Mouse (Mus musculus) bone marrow macrophage, adult 2 months (primary cell): ENCODE results near the gene Slc16a12. TPM values are rescaled to one million over a fixed set of nuclear protein-coding genes. Genes with fewer than 3 reads are reported as not detected.
A peak's percentile ranks its signal among the peaks of the same experiment; 100 is the strongest.
"Not testable (repeated sequence)": the region's sequence is repeated elsewhere in the genome, so short reads cannot be mapped to it uniquely, and the experiment has no call there.

Experiments used
- H3K27ac ChIP-seq: 2 replicates; pipeline ENCODE4 v1.5.1; 2012; ENCODE audit warnings: low read depth, low read length; ENCODE audit not compliant: insufficient read depth
- H3K4me1 ChIP-seq: 2 replicates; pipeline ENCODE4 v1.6.1; 2012; ENCODE audit warnings: low read length; ENCODE audit not compliant: control insufficient read depth, insufficient read depth
- H3K4me3 ChIP-seq: 2 replicates; pipeline ENCODE4 v1.5.1; 2012; ENCODE audit warnings: mild to moderate bottlenecking, low read length, moderate library complexity; ENCODE audit not compliant: insufficient read depth
- CTCF ChIP-seq: IDR thresholded peaks from 2 replicates; pipeline ENCODE4 v1.5.1; 2012; ENCODE audit warnings: low read depth, mild to moderate bottlenecking, low read length, moderate library complexity
- POLR2A ChIP-seq: IDR thresholded peaks from 2 replicates; pipeline ENCODE4 v1.6.1; 2012; ENCODE audit warnings: mild to moderate bottlenecking, low read depth, low read length, borderline replicate concordance
- polyA plus RNA-seq: library from polyadenylated mRNA; stranded (reverse); fragments of >200 nt; gene quantifications from 2 replicates; pipeline ENCODE4 v1.2.4, GENCODE M21; 2012; ENCODE audit not compliant: missing spikeins, insufficient read depth, insufficient read length

Gene Slc16a12
- polyA plus RNA-seq, 1 experiment, result not detected

DNA sequence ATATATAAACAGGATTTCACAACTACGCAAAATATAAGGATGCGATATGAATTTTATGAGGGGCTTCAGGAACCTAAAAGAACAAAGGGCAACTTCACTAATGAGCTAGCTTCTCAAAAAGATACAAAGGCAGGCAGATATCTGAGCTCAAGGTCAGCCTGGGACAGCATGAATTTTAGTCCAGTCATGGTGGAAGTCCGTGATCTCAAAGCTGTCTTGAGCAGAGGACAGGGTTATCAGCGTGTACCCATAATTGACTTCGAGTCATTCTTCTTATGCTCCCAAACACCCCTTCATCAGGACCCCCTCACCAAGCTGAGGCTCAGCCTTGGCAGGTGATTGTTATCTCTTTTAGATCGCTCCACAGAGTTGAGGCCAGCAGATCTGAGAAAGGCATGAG is 96.1 kb downstream of the Slc16a12 start:
- TF ChIP-seq CTCF (no peak), POLR2A (no peak)
- no peaks in the 10 kb centered on the region for H3K4me1 ChIP-seq

GRCm38 (mm10) chr19:34650276-34650675 is 96.8 kb downstream of the Slc16a12 start:
- TF ChIP-seq CTCF, result no peak
- no peak for TF ChIP-seq POLR2A
- no peak overlapping the region for H3K4me3 ChIP-seq
- H3K4me1 ChIP-seq, result no peaks in the 10 kb centered on the region
- no peak overlapping the region for H3K27ac ChIP-seq

More for the DNA sequence above, 96.1 kb downstream of the Slc16a12 start:
- no peak overlapping the region for H3K4me3 ChIP-seq
- H3K27ac ChIP-seq, result no peak overlapping the region

DNA sequence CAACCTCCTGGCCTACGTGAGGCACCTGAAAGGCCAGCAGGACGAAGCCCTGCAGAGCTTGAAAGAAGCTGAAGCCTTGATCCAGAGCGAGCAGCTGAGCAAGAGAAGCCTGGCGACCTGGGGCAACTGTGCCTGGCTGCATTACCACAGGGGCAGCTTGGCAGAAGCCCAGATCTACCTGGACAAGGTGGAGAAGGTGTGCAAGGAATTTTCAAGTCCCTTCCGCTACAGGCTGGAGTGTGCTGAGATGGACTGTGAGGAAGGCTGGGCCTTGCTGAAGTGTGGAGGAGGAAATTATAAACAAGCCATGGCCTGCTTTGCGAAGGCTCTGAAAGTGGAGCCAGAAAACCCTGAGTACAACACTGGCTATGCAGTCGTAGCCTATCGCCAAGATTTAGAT is 99.5 kb downstream of the Slc16a12 start:
- not testable (repeated sequence) for H3K4me3 ChIP-seq, H3K4me1 ChIP-seq, H3K27ac ChIP-seq

GRCm38 (mm10) chr19:34642616-34643015 is 104.5 kb downstream of the Slc16a12 start:
- Histone ChIP-seq H3K4me1 (peaks cover 2% of the 10 kb centered on the region; the same call in 1 of the 2 replicates), H3K4me3 (no peak overlapping the region), H3K27ac (no peak overlapping the region)
- TF ChIP-seq POLR2A (no peak), CTCF (no peak)

GRCm38 (mm10) chr19:34640623-34641022 is 106.5 kb downstream of the Slc16a12 start, which contains the start of the genes Ifit1bl2 and Ifit1:
Gene Ifit1bl2 (minus strand): TSS chr19:34640743.
Gene Ifit1 (plus strand): TSS chr19:34640871.
- Histone ChIP-seq H3K27ac (no peak within 1 kb of the TSS), H3K4me1 (peaks cover 2% of the 10 kb centered on the region; the same call in 1 of the 2 replicates), H3K4me3 (peak within 1 kb of the TSS; percentile 39)
- TF ChIP-seq POLR2A (no peak), CTCF (no peak)

DNA sequence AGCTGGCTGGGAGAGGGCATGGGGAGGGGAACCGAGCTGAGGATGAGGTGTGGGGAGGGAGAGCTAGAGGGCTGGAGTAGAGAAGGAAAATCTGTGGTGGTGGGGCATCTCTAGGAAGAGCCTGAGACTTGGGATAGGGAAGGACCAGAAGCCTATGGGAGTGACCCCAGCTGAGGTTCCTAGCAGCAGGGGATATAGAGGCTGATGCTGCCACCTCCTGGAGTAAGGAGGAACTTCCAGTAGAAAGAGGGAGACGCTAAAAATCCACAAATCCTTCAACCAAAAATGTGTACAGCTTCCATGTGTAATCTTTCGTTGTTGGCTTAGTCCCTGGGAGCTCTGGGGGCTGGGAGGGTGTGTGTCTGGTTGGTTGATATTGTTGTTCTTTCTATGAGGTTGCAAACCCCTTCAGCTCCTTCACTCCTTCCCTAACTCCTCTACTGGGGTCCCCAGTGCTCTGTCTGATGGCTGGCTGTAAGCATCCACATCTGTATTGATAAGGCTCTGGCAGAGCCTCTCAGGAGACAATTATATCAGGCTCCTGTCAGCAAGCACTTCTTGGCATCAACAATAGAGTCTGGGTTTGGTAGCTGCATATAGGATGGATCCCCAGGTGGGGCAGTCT is 110.0 kb downstream of the Slc16a12 start:
- TF ChIP-seq CTCF, result peak; percentile 97
- no peak for TF ChIP-seq POLR2A
- Histone ChIP-seq H3K4me1 (peaks cover 11% of the 10 kb centered on the region), H3K27ac (no peak overlapping the region), H3K4me3 (no peak overlapping the region)

GRCm38 (mm10) chr19:34633484-34633883 is 113.6 kb downstream of the Slc16a12 start:
- Histone ChIP-seq H3K4me3 (0 out of 2 replicates have a peak overlapping the region, but pooled peaks have one; percentile 1), H3K27ac (peak overlapping the region; percentile 61), H3K4me1 (peaks cover 9% of the 10 kb centered on the region)
- TF ChIP-seq CTCF (no peak), POLR2A (no peak)

- Histone ChIP-seq H3K27ac (no peak overlapping the region), H3K4me3 (no peak overlapping the region), H3K4me1 (peaks cover 9% of the 10 kb centered on the region)
- no peak for TF ChIP-seq POLR2A
Measured at GRCm38 (mm10) chr19:34631487-34631886, 115.6 kb downstream of the Slc16a12 start.

DNA sequence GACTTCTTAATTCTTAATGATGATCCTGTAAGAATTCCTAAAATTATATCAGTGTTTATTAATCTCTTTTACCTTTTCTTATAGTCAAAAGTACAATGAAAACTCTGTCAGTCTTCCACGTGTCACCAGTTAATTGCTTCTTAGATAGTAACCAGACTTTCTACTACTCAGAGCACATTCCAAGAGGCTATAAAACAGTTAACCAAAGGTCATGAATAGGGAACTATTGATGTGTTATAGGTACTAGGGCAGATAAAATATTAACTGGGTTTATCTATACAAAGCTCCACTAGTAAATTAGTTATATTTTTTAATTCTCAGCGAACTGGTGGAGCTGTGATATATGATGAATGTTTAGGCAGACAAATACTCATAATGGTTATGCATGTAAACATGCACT is 119.6 kb downstream of the Slc16a12 start:
- TF ChIP-seq CTCF (no peak), POLR2A (no peak)
- H3K4me3 ChIP-seq, result no peak overlapping the region
- H3K27ac ChIP-seq, result no peak overlapping the region
- no peaks in the 10 kb centered on the region for H3K4me1 ChIP-seq

GRCm38 (mm10) chr19:34624663-34625062 is 122.4 kb downstream of the Slc16a12 start:
- TF ChIP-seq POLR2A (no peak), CTCF (no peak)

More at GRCm38 (mm10) chr19:34624663-34625062, 122.4 kb downstream of the Slc16a12 start:
- H3K4me3 ChIP-seq, result no peak overlapping the region
- no peaks in the 10 kb centered on the region for H3K4me1 ChIP-seq
- H3K27ac ChIP-seq, result no peak overlapping the region
